8 mouse cellular contexts compared by ENCODE assay signal in genomic region chr17:10334957-10335690, GRCm38 (mm10). TPM values are rescaled to one million over a fixed set of nuclear protein-coding genes. Genes with fewer than 3 reads are reported as not detected.
DNase-seq lines count a peak whose midpoint lies in the region; ATAC-seq and TF ChIP-seq lines count a peak whose summit lies in the region.

No protein-coding gene starts in this region.

- H3K4me1 ChIP-seq in brown adipose tissue, adult 24 weeks (ENCODE audit: control insufficient read depth, insufficient read depth, insufficient read length, low read length) = peaks cover 9% of the 10 kb centered on the region
- H3K4me1 ChIP-seq in embryonic facial prominence, embryonic 13.5 days = peaks cover 12% of the 10 kb centered on the region
- H3K4me1 ChIP-seq in heart, adult 2 months (ENCODE audit: control insufficient read depth, insufficient read depth, low read length) = peaks cover 10% of the 10 kb centered on the region
- H3K4me1 ChIP-seq in megakaryocyte, embryonic 14.5 days = peaks cover 8% of the 10 kb centered on the region

- TF ChIP-seq EP300 in heart, adult 2 months (IDR thresholded peaks at IDR 0.05; ENCODE audit: insufficient read depth, low read depth, low read length) = peak; percentile 72; the same call in 1 of the 2 replicates

- peak; percentile 86 for ATAC-seq in embryonic facial prominence, embryonic 13.5 days (ENCODE audit: insufficient number of reproducible peaks, insufficient read depth, low FRiP score, low TSS enrichment, low read depth)

- peak; percentile 86 for TF ChIP-seq POLR2A in heart, adult 2 months (IDR thresholded peaks at IDR 0.05; ENCODE audit: insufficient read depth, low read depth, low read length)

- H3K79me2 ChIP-seq in heart, adult 2 months (replicated peaks; ENCODE audit: control insufficient read depth, insufficient read depth, low read length) = no peaks in the 10 kb centered on the region; the same call in 1 of the 2 replicates

- H3K9ac ChIP-seq in embryonic facial prominence, embryonic 13.5 days = peak overlapping the region; percentile 83
- peak overlapping the region; percentile 71 for H3K9ac ChIP-seq in heart, adult 2 months (ENCODE audit: low read depth, low read length)

- peak; percentile 82 to 87 for DNase-seq in heart, adult 2 months
- peak; percentile 80 for DNase-seq in kidney, adult 11 months
- peak; percentile 69 to 72 for DNase-seq in left cerebral cortex, postnatal 36 days (ENCODE audit: low spot score in 2 of 2)
- DNase-seq in right cerebral cortex, postnatal 4 days = peak; percentile 73
- no peak for DNase-seq in spleen, postnatal 4 days (ENCODE audit: low spot score in 2 of 2)

- H3K4me2 ChIP-seq in embryonic facial prominence, embryonic 13.5 days = peak overlapping the region; percentile 79

- peak overlapping the region; percentile 71 for H3K4me3 ChIP-seq in brown adipose tissue, adult 24 weeks (ENCODE audit: insufficient read depth, low read depth, low read length)
- peak overlapping the region; percentile 52 for H3K4me3 ChIP-seq in embryonic facial prominence, embryonic 13.5 days
- peak overlapping the region; percentile 58 for H3K4me3 ChIP-seq in heart, adult 2 months
- H3K4me3 ChIP-seq in megakaryocyte, embryonic 14.5 days (replicated peaks) = peak overlapping the region; percentile 86

- 1% methylated on average over 31 of the region's 31 CpGs for WGBS in embryonic facial prominence, embryonic 13.5 days
- under 1% methylated on average over 31 of the region's 31 CpGs for WGBS in heart, adult 2 months

- no peaks in the 10 kb centered on the region for H3K9me3 ChIP-seq in embryonic facial prominence, embryonic 13.5 days
- peaks cover 23% of the 10 kb centered on the region for H3K9me3 ChIP-seq in megakaryocyte, embryonic 14.5 days

- intact Hi-C loops in heart, adult 2 months (cut with DNase I) = loop anchor here (5.0 to 10.0 kb wide), 3 partner anchors 37 to 510 kb away; partner anchors contain the start of genes Pacrg and Prkn
- intact Hi-C loops in left cerebral cortex, postnatal 36 days (cut with DNase I) = loop anchor here (1.0 to 5.0 kb wide), 2 partner anchors 60 to 162 kb away; no protein-coding TSS in a partner anchor

- H3K36me3 ChIP-seq in embryonic facial prominence, embryonic 13.5 days = no peaks in the 10 kb centered on the region
- peaks cover 5% of the 10 kb centered on the region; the same call in 1 of the 2 replicates for H3K36me3 ChIP-seq in heart, adult 2 months (ENCODE audit: control insufficient read depth, insufficient read depth, low read length)
- no peaks in the 10 kb centered on the region for H3K36me3 ChIP-seq in megakaryocyte, embryonic 14.5 days (replicated peaks; ENCODE audit: low read length)

- TF ChIP-seq CTCF in heart, adult 2 months (IDR thresholded peaks at IDR 0.05) = peak; percentile 54

- no peaks in the 10 kb centered on the region for H3K27me3 ChIP-seq in embryonic facial prominence, embryonic 13.5 days
- no peaks in the 10 kb centered on the region for H3K27me3 ChIP-seq in heart, adult 2 months (ENCODE audit: control insufficient read depth, insufficient read depth, low read length)
- H3K27me3 ChIP-seq in megakaryocyte, embryonic 14.5 days (replicated peaks) = peaks cover 48% of the 10 kb centered on the region

- H3K27ac ChIP-seq in brown adipose tissue, adult 24 weeks (replicated peaks; ENCODE audit: low read depth, low read length) = peak overlapping the region; percentile 83
- peak overlapping the region; percentile 83 for H3K27ac ChIP-seq in embryonic facial prominence, embryonic 13.5 days
- peak overlapping the region; percentile 96 for H3K27ac ChIP-seq in heart, adult 2 months

RNA-seq across cellular contexts. Expression of gene Qk, which starts 15.5 kb away (rescaled TPM):
- polyA plus RNA-seq in brown adipose tissue, adult 24 weeks (2012; ENCODE audit: insufficient read depth, insufficient read length, missing spikeins) = 165 and 326 TPM in 2 replicates
- 30.4 TPM in 2 replicates for polyA plus RNA-seq in embryonic facial prominence, embryonic 13.5 days (2015; fragmentation: Nextera tagmentation; extraction: Ambion mirVana)
- total RNA-seq in heart, adult 2 months (2021) = 100 to 1,000 TPM; 469 to 514 TPM
- polyA plus RNA-seq in heart, adult 2 months (2012; rRNA removed) = 342 and 549 TPM in 2 replicates
- 100 to 1,000 TPM; 333 to 359 TPM for total RNA-seq in left cerebral cortex, postnatal 36 days (2021)
- 1.2 and 4.0 TPM in 2 replicates for polyA plus RNA-seq in megakaryocyte, embryonic 14.5 days (2012; ENCODE audit: insufficient read depth, low replicate concordance)

Comparison
In these comparisons a context has a peak if more than half of its experiments do, and no peak if none do; other contexts are left out.
1. DNase-seq: peak in heart, adult 2 months (2 of 2), kidney, adult 11 months (single experiment), left cerebral cortex, postnatal 36 days (2 of 2) and right cerebral cortex, postnatal 4 days (single experiment); none in spleen, postnatal 4 days (0 of 2).
2. Peak in every context shown above with its lines, with median percentiles within 50 percentile points of each other: H3K27ac ChIP-seq and H3K4me3 ChIP-seq.